Mouse (Mus musculus) natural killer cell, adult 2 months (primary cell): ENCODE measurements around the gene Rgs2.

Source experiments
- DNase-seq, 2 experiments: peaks; one replicate each; pipeline ENCODE4 v3.0.0; 2022; ENCODE audit warnings: low spot score in 2 of 2

Rgs2 gene

DNA sequence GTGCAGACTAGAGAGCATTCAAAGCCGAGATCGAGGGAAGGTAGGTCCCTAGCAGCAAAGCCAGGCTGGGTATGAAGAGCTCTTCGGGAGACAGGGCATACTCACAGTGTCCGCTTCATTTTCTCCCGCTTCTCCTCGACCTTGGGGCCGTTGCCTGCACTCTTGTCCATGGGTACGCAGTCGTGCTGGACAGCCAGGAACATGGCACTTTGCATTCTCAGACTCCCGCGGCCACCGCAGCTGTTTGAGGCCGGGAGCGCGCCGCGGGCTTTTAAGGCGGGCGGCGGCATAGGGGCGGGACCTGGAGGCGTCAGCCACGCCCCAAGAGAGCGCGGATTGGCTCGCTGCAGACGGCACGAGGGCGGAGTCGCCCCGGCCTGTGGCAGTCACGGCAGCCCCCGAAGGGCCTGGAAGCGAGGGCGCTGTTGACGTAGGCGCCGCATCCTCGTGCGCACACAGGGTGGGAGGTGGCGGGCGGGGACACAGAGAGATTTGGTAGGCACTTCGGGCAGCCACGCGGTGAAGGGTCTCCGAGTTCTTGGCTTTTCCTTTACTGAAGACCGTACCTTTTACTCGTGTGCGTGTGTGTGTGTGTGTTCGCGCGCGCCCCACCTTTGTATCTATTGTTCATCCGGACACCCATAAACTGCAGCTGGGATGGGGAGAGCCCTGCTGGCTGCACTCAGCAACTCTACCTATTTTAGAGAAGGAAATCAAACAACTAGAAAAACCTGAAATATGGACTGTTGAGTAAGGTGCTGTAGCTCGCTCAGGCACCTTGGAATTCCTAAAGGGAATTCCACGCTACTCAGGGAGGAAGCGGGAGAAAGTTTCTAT lies at the start of gene Rgs2:
Gene Rgs2, minus strand, starts transcription at position 258 of the 837 bp plus-strand sequence.
- DNase-seq, result peak; percentile 97 to 98

DNA sequence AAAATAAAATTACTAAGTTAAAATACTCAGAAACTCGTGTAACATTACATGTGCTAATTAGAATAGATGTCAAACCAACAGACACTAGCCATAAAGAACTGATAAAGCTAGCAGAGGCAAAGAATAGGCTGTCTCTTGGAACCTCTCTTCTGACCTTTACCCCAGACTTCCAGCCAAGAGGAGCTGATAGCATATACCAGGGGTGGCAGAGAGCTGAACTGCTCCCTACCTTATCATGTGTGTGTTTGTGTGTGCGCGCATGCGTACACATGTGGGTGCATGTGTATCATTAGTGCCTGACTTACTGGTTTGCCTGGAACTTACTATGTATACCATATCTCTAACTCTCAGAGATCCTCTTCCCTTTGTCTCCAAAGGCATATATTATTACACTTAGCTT lies 49.4 kb upstream of the Rgs2 start:
- DNase-seq, result no peak

DNA sequence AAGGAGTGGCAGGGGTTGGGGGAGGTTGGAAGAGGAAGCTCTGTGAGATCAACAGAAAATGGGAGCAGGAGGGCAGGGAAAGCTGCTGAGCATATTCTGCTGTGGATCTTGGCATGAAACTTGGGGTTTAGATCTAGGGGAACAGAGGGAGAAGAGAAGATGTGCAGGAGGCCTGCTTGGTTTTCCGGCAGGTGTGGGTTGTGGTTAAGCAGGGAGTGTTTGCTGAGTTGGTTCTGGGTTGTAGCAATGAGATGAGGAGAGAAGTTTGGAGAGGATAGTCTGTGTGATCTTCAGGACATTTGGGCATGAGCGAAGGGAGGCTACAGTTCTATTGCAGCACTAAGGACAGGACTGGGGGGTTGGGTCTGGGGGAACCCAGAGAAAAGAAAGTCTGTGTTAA lies 37.9 kb upstream of the Rgs2 start:
- DNase-seq, result no peak

DNA sequence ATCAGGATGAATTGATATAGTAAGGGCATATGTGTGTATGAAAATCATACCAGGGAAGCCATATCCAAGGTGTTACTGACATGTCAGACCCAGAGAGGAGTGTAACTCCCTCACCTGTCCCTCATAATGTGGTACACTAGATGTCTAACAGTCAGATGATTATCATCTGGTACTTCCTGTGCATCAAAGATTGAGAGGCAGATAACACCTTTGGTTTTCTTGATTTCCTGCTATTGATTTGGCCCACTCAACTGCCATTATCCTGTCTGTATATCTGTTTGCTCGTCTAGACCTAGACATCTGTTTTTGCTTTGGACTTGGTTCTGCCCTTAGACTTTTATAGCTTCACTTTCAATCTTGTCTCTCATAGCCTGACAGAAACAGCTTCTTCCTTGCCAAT lies 29.5 kb upstream of the Rgs2 start:
- DNase-seq, result no peak

DNA sequence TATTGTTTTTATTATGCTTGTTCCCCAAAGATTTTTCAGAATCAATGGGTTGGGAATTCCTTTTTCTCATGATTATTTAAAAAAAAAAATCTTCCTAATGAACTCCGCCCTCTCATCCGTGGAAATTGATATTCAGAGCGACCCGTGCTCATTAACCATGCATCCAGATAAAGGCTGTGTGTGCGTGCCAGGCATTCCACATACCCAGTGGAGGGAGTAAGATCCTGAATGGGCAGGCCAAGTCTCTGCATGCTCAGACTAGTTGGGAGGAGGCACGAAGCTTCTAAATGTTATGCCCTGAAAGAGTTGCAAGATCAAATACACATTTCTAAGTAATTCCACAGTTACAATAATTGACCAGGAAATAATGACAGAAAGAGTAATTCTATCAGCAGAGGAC lies 26.5 kb upstream of the Rgs2 start:
- DNase-seq, result no peak

DNA sequence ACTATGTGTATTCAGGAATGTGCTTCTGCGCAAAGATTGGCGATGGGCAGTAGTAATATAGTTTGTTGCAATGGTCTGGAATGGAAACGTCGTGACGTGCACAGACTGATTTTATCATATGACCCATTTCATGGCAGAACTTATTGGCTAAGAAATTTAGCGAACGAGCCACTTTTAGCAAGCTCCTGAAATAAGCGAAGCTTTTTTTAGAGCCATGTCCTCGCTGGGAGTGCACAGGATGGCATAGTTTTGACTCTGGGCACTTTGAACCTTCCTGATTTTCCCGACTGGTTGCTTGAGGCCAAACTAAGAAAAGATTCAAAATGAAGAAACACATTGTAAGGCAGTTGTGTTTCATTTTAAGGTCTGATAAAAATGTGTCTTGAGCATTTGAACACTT lies 25.7 kb upstream of the Rgs2 start:
- DNase-seq, result no peak

DNA sequence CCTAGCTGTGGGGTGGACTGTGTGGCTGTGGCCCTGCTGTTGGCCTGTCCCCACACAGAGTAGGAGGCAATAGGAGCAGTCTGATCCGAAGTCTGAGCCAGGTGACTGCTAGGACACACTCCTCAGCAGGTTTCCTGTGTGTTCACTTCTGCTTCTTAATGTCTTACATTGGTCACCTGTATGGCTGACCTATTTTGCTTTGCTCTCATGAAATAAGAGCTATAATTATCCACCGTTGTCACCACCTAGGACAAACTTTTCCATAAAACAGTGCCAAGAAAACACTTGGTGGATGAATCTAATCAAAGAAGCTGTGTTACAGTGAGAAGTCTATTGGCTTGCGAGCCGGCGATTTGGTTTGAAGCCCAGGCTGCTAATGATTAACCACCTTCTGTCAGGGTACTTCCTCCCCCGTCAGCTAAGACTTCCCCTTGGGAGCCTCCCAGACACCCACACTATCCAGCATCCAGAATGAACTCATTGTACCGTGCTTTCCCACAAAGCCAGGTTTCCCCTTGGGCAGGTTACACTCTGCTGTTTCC lies 14.5 kb upstream of the Rgs2 start:
- DNase-seq, result no peak

DNA sequence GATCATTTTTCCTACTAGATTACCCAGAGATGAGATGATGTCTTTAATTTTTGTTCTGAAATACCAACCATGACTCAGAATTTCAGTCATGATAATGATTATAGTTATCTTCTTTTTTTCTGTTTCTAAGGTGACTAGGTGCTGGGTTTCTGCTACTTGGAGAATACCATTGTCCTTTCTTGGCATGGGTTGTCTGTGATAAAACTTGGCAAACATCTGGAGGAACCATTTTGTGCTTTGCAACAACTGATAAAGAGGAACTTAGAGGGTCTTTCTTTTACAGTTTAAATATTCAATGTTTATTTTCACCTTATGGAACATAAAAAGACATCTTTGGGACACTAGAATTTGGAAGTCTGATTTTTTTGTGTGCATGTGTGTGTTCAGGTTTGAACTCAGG lies 10.0 kb upstream of the Rgs2 start:
- no peak for DNase-seq

DNA sequence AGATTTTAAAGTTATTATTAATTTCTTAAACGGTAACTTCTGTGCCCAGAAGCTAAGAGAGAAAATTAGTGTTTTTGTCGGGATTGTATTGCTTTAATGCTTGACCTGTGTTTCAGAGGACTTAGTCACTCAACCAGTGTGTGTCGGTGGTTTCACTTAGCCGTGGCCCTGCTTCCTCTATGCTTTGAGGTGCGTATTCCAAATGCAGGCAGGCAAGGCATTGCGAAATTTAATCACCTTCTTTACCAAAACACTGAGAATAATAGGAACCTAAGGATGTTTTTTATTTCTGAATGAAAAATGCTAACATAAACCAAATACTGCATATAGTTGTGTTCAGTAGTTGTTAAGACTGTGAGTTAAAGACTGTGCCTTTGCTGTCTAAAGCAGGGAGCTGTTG lies 3.4 kb upstream of the Rgs2 start:
- peak; percentile 33 to 45 for DNase-seq

DNA sequence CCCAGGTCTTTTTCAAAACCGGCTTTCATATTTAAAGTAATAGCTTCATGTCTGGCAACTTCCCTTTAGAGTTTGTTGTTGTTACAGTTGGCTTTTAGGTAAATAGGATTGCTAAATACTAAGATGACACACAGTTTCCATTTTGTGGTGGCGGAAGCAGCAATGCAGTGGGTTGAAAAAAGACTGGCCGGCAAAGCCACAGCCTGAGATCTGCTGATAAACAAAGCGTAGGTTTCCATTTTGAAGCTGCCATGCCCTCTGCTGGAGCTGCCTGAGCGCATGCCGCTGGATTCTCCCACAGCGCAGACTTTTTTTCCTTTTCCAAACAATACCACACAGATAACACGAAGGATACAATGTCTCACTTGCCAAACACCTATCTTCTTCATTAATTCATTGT lies 2.6 kb upstream of the Rgs2 start:
- DNase-seq, result peak; percentile 86 to 89

DNA sequence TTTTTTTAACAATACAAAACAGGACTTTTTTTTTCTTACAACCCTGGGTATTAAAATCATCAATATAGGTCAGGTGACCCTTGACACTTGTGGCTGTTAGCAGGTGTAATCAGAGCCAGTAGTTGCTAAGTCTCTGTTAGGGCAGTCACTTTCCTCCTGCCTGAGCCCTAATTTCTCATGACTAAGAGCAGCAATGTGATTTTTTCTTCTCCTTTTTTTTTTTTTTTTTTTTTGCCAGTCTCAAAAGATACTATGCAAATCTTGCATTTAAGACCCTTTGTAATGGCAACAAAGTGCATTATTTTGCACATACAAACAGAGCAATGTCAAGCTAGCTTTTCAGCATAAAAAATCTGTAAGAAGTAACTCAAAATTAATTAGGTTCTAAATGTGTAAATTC lies 1.7 kb upstream of the Rgs2 start:
- DNase-seq, result no peak

DNA sequence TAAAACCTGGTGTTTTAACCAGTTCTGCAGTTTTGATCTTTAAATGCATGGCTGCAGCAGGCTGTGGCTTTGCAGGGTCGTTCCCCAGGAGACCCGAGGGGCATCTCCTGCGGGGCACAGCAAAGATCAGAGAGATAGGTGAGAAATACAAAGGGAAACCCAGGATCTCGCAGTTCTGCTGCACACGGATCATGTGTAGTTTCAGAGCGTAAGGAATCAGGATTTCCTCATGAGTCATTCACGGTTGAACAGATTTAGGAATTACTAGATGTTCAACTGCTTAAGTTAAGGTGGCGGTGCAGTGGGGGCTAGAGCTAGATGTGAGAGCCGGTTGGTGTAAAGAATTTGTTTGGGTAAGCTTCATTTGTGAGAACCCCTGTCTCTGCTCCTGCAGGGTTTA lies 780 bp upstream of the Rgs2 start:
- no peak for DNase-seq

DNA sequence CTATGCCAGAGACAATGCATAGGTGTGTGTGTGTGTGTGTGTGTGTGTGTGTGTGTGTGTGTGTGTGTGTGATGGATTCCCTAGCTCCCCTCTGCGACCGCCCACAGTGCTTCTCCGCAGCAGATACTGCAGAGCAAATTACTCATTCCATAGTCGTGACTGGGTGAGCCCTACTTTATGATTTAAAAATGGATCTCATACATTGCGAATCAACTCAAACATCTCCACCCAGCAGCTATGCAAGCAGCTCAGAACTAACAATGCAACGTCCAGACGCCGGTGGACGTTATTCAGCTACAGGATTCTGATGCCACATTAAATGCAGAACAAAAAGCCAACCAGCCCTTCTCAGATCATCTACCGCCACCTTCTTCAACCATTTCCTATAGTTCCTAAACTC lies 545 bp downstream of the Rgs2 start:
- DNase-seq, result peak in 1 of 2 experiments; percentile 16

DNA sequence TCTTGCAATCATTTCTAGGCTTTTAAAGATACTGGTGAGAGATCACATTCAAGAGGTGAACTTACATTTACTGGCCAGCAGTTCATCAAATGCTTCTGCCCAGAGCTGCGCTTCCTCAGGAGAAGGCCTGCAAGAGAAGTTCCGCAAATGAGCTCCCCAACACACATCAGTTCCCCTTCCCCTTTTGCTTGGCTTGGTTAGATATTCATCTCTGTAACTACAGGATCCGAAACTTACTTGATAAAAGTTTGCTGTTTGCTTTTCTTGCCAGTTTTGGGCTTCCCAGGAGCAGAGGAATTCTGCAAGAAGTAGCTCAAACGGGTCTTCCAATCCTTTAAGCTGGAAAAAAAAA lies 1.3 kb downstream of the Rgs2 start:
- peak in 1 of 2 experiments; percentile 56 for DNase-seq

DNA sequence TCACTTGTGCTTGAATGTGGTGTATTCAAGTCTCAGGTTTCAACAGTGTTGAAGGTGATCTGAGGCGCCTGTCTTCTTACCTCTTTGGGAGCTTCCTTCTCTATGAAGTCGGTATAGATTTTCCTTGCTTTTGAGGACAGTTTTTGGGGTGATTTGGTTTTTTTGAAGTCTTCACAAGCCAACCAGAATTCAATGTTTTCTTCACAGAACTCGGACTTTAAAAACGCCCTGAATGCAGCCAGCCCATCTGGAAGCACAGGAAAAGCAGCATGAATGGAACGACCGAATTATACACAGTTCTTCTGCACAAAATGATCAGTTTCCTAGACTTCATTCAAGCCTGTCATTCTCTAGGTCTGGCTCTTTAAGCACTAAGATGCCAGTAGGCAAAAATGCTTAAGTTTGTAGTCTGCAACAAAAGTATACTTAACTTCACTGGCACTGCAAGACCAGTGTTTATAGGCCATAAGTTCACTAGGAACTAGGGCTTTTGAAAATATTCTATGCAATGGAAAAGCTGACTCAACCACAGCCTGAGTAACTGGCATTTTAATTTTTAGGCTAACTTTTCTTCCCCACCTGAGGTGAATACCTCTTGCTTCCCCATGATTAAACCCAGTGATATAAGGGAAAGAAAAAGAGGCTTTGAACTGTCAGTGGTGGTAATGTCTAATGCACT lies 1.8 kb downstream of the Rgs2 start:
- DNase-seq, result no peak

DNA sequence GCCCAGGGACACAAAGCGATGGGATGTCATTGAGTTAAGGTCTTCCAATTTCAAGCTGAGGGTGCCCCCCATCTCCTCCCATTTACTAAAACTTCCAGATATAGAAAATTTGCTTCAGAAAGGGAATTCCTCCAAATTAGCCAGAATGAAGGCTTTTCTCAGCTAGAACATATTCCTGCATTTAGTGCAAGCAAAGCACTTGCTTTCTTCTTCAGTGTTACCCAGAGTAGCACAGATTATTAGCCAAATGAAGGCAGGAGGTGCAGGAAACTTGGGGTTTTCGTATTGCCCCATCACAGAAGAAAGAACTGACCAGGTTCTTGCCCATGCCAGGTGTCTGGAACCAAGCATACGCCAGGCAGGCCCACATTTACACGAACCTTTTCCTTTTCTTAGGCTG lies 3.7 kb downstream of the Rgs2 start:
- DNase-seq, result no peak

DNA sequence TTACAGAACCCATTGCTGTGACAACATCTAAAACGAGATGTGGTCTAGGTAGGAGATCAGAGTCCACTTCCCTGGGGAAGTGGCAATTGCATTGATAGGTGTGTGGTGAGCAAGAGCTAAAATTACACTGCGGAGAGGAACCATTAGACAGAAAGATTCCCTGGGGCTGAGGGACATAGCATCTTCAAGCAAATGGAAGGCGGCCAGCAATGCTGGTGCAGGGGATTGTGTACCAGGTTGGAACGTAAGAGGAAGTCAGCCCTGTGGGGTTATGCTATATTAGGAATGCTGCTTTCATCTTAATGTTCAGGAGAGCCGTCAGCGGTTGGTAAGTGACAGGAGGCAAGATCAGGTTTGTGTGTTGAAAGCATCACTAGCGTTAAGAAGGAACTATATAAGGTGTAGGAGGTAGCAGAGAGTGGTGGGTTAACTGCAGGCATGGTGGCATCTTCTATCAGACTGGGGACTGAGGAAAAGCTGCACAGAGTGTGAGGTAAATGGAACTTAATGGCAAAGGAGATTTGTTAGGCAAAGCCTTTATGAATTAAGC lies 4.5 kb downstream of the Rgs2 start:
- no peak for DNase-seq

DNA sequence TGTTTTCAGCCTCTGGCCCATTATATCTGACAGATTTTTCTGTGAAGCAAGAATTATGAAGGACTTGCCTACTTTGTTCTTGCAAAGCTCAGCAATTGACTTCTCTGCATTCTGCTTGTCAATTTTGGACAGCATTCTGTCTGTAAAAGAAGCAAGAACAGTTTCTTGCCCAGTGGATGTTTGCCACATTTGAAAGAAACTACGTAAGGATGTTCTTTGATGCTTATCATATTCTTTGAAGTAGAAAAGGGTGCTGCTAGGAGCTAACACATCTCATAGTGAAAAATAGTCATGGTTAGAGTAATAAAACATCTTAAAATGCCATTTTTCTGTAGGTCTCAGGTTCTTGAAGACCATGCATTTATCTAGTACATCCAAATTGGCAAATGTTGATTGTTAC lies 10.9 kb downstream of the Rgs2 start:
- no peak for DNase-seq

DNA sequence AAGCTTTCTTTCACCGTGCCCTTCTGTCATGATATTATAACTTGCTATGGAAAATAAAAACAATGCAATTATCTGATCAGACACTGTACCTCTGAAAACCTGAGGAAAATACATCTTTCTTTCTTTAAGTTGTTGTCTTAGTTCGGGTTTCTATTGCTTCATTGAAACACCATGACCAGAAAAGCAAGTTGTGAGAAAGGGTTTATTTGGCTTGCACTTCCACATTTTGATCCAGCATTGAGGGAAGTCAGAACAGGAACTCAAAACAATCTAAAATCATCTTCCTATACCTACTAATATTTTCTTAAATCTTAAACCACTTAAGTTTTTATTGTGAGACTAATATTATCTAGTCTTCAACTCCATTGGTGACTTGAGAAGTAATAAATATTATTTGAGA lies 11.4 kb downstream of the Rgs2 start:
- DNase-seq, result no peak

DNA sequence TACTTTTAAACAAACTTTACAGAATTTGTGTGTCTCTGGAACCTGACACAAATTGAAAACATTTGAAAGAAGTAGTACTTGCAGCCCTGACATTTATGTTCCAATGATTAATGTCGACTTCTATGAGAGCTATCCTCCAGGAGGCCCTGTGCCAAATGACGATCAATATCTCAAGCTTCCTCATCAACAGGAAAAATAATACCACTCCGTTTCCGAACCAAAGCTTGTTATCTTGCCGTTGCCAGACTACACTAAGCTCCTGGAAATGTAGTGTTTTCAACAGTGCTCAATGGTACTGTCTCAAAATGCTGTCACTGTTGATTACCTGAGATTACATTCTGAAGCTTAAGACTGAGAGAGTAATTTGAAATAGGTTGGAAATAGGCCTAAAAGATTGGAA lies 13.7 kb downstream of the Rgs2 start:
- no peak for DNase-seq

DNA sequence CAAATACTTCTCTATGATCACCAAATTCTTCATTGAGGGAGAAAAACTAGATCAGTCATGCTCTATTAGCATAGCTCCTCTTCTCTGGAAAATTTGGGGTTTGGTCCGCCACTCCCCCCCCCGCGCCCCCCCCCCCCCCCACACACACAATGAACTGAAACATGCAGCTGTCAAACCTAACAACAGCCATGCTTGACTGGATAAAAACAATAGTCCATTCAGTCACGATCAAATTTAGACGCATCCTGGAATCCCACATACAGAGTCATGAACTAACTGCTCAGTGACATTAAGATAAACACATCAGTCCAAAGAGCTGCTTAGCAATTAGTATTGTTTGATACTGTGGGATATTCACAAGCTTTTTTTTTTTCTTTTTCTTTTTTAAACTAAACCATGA lies 14.2 kb downstream of the Rgs2 start:
- no peak for DNase-seq

DNA sequence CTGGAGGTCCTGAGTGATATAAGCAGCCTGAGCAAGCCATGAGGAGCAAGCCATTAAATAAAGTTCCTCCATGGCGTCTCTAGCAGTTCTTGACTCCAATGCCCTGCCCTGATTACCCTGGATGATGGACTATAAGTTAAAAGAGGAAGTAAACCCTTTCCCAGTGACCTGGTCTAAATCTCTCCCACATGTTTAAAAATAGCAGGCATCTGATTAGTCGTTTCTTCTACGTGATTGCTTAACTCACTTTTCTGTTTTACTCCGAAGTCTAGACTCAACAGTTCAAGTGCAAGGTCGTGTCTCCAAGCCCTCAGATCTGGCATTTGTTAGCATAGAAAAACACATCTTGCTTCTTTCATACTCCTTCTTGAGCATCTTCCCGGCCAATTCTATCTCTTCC lies 15.2 kb downstream of the Rgs2 start:
- DNase-seq, result no peak

DNA sequence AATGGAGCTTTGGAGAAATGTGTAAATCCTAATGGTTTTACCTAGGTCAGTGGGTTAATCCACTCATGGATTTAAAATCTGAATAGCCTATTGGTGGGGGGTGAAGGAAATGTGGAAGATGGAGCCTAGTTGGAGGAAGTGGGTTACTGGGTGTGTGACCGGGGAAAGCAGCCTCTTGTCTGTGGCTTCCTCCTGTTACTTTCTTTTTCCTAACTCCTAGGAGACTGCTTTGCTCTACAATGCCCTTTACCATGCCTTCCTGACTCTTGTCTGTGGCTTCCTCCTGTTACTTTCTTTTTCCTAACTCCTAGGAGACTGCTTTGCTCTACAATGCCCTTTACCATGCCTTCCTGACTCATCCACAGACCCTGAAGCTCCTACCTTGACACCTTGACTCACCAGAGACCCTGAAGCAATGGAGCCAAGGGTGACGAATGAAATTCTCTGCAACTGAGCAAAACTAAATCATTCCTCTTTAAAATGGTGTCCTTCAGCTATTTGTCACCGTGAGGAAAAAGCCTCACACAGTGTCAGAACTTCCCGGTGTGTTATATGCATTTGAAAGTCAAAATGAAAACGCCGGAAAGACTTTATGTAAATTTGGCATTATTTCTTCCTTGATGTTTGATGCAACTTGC lies 18.9 kb downstream of the Rgs2 start:
- no peak for DNase-seq
